Mouse (Mus musculus) heart, adult 18-20 months (tissue): ENCODE measurements at regions not wholly inside any gene's neighbourhood (a gene's known extent, or its start where the extent isn't known, plus 50 kb on each side); places are given as distances from the start of the nearest gene placed in this dataset.

Experiments
- DNase-seq, 2 experiments: peaks; one replicate each; pipeline ENCODE4 v3.0.0; 2021 to 2022; ENCODE audit warnings: mixed read lengths in 1 of 2

- DNase-seq: peak in 1 of 2 experiments; percentile 2
Measured at GRCm38 (mm10) chr19:14890241-14891089, 292.6 kb upstream of the Tle4 start.

DNA sequence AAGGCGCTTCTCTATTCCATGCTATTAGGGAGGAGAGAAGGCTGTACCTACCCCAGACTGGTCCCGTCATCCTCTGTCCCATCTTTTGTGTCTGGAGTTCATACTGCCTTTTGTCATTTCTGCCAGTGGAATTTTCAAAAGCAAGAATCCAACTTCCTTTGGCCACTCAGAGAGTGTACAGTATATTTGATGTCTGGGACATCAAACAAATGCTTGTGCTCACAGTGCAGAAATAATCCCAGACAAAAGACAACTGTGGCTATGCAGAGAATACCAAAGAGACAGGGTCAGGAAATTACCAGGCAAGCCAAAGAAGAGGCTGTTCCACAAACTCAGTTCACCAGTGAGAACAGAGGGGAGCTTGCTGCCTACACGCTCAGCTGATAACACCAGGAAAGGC lies 291.9 kb upstream of the Tle4 start:
- DNase-seq: no peak

DNA sequence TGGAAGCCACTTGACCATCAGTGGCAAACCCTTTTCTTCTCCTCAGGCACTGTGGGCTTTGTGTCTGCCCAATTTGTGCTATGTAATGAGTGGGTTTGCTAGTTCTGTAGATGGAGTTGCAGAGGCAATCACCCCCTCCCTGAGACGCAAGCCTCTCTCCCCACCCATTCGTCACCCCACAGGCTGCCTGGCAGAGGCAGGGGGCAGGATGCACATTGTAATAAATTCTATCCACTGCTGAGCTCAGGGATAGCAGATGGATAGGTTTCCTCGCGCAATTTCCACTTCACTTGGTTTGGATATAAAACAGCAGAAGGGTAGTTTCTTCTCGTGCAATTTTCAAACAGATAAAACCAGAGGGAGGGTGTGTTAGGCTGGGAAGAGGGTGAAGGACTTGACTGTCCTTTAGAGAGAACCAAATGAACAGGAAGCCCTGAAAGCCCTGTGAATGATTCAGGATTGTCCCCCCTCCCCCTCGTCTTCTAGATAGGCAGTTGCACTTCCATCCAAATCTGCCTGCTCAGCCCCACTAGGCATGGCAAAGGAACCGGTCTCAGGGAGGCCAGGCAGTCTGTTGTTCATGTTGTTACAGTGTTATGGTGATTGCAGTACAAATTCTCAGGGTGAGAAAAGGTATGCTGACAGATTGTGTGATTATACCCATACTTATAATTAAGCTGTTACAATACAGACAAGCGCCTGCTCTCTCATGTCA lies 286.0 kb upstream of the Tle4 start:
- no peak for DNase-seq

DNA sequence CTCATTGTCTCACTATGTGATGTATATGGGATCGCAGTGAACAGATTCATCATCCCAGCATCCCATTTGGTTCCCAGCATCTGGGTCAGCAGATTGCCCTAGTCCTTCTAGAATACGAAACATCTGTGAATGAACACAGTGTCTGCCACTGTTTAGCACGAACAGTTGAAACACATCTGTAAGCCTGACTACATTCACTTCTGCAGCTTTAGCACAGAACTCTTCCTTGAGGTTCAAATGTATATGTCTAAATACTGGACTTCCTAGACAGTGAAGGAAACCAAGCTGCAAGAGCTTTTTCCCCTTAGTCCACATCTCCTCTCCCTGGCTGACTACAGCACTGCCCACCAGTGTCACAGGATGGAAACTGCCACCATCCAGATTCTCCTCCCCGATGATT lies 283.0 kb upstream of the Tle4 start:
- no peak for DNase-seq

DNA sequence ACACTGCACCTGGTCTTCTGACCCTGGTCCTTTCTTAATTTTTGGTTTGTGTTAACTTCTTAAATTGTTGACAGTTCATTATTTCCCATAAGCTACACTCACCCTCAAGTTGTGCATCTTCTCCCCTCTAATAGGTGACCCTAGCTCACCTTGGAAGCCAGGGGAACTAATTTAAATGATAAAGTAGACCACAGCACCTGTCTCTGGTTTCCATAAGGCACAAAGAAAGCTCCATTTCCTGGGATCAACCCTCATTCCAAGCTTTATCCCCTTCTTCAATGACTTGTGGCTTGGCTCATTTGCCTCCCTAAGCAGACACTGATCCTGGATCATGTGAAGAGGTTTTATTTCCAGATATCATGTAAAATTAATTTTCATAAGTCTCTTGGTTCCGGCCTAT lies 276.1 kb upstream of the Tle4 start:
- DNase-seq: no peak

GRCm38 (mm10) chr19:14871178-14871867 lies 273.5 kb upstream of the Tle4 start:
- no peak for DNase-seq

DNA sequence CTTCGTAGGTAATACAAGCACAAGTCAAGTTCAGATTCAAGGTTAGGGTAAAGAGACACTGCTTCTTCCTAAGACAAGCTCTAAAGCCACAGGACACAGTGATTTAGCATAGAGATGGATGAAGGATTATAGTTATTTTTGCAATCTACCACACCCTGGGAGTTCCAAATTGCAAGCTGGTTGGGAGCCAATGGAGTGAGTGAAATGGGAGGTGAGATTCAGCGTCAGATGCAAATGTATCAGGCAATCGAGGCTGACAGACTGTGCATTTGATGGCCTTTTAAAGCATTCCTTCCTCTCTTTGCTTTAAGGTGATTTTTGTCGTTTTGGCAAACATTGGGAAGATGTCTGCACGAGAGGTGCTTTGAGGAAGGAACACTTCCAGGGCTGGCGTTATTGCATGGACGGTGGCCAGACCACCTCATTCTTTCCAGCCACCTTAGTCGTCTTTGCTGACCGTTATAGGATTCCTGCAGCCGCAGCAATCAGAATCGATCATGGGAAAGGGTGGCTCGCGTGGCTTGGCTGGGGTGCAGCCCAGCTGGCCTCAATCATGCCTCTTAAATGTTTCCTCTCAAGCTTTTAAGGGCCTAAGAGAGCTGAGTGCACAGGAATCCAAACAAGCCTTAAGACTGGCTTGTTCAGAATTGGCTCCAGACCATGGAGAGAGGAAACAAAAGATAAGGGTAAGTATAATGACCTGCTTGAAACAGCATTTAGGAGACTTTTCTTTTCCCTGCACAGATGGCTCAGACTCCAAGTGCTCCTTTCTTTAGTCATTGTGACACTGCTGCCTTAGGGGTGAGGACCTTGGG lies 265.0 kb upstream of the Tle4 start:
- DNase-seq: no peak

GRCm38 (mm10) chr19:14855036-14855435 lies 257.2 kb upstream of the Tle4 start:
- DNase-seq: no peak

- no peak for DNase-seq
Measured at GRCm38 (mm10) chr19:14853416-14853815, 255.6 kb upstream of the Tle4 start.

- no peak for DNase-seq
Measured at GRCm38 (mm10) chr19:14849561-14849960, 251.7 kb upstream of the Tle4 start.

DNA sequence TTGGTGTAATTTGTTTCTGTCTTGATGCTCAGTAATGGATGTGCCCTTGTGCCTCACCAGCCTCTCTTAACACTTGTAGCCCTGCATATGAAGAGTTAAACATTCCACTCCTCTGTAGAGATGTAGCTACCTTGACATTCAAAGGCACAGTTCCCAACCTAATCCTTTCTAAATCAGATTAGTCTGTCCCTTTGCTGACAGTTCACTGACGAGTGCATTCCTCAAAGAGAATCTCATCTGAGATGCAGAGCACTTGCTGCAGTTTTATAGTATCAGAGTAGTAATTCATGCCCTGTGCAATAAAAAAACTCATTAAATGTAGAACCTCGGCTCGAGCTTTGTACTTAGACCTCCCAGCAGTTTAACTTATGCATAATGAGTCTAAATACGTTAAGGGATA lies 249.3 kb upstream of the Tle4 start:
- DNase-seq: no peak

- DNase-seq: no peak
Measured at GRCm38 (mm10) chr19:14835629-14836028, 237.8 kb upstream of the Tle4 start.

GRCm38 (mm10) chr19:14816354-14816753 lies 218.5 kb upstream of the Tle4 start:
- DNase-seq: no peak

GRCm38 (mm10) chr19:14806787-14807186 lies 208.9 kb upstream of the Tle4 start:
- DNase-seq: no peak

- DNase-seq: no peak
Measured at GRCm38 (mm10) chr19:14802909-14803650, 205.2 kb upstream of the Tle4 start.

DNA sequence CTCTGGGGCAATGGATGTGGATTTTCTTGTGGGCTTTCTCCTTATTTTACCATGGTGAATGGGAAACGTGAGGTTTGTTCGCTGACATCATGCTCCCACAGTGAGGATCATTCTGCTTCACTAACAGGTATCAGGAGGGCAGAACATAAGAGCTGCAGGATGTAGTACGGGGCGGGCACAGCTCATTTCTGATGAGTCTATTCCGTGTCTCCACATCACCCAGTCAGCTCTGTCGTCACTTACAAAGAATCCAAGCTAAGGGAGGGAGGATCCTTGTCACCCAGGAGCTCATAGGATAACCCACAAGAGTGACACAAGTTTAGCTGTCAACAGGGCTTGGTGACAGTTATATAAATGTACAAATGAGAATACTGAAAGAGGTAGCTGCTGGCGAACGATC lies 203.8 kb upstream of the Tle4 start:
- DNase-seq: no peak

- DNase-seq: no peak
Measured at GRCm38 (mm10) chr19:14799002-14799401, 201.2 kb upstream of the Tle4 start.

DNA sequence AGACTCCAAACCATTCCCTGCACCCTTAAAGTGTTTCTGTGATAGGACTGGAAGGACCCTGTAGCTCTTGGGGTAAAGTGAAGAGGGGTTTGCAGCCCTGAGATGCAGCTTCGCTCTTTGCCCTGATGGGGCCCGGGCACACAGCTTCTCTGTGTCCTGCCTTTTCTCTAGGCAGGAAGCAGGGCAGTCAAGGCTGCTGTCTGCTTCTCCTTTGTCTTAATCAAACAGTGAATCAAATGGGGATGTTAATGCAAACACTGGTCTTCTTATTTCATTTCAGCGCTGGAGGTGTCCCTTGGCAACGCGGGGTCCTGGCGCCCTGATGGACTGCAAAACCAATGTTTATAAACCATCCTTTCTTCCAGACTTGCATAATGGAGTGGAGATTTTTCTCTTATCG lies 200.6 kb upstream of the Tle4 start:
- DNase-seq: no peak

DNA sequence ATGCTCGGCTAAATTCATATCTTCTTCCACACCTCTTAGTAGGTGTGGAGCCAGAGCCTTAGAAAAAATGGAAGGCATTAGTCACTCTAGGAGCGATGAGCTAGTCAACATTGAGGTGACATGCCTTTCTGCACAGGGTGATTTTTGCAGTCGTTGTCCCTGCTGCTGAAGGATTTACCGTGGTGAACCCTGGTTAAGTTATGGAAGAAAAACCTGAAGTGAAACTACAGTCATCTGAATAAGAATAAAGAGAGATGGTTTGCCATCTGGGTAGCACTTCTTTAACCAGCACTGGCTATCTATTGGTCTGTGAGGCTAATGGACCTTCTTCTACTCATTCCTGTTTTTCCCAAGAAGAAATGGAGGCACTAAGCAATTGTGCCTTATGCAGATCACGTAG lies 198.1 kb upstream of the Tle4 start:
- no peak for DNase-seq

- DNase-seq: no peak
Measured at GRCm38 (mm10) chr19:14789992-14790391, 192.1 kb upstream of the Tle4 start.

DNA sequence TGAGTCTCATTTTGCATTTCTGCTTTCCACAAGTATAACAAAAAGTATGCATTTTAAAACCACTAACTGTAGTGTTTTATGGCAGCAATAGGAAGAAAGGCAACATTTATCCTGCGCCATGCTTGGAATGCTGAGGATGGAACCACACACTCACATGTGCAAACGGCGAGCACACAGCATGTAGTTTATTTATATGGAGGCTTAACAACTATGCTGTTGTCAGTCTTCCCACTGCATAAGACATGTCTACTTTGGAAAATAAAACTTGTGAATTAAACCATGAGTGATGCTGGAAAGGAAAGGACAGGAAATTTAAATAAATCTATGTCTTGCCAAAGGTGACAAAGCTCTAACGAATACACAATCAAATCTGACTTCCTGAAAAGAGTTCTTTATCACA lies 190.8 kb upstream of the Tle4 start:
- DNase-seq: no peak

DNA sequence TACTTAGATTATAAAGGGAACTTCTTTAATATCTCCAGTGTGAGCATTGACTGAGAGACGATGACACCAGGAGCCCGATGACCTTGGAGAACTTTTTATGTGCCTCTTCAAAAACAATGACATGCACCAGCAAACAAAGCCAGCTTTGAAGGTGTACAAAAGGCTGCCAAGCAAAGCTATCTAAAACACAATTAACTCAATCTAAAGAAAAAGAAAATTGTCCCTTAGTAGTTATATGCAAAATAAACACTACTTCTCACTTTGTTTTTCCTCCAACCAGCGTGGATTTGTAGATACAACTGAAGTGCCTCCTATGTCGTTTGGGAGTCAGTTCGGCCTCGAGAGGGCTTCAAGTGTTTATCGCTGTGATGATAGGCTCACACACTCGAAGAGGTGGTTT lies 189.0 kb upstream of the Tle4 start:
- DNase-seq: no peak
